Mouse (Mus musculus): ENCODE results near the gene Erfe.

The Erfe gene

GRCm38 (mm10) chr1:91366215-91367108, at the start of gene Erfe:
Erfe (plus strand) TSS chr1:91366430.
- peak; percentile 78 to 79 for DNase-seq

GRCm38 (mm10) chr1:91317656-91318055, 48.6 kb upstream of the Erfe start:
- no peak for DNase-seq

- DNase-seq = peak; percentile 69 to 81
Measured at GRCm38 (mm10) chr1:91321760-91322438, 44.3 kb upstream of the Erfe start, which contains the start of gene Espnl. Espnl (plus strand) TSS chr1:91322075.

GRCm38 (mm10) chr1:91324646-91325045, 41.6 kb upstream of the Erfe start:
- DNase-seq = no peak

GRCm38 (mm10) chr1:91325488-91326042, 40.7 kb upstream of the Erfe start:
- no peak for DNase-seq

GRCm38 (mm10) chr1:91332102-91332501, 34.1 kb upstream of the Erfe start:
- no peak for DNase-seq

GRCm38 (mm10) chr1:91333582-91333981, 32.6 kb upstream of the Erfe start:
- DNase-seq = no peak

- DNase-seq = no peak
Measured at GRCm38 (mm10) chr1:91337355-91337754, 28.9 kb upstream of the Erfe start.

- DNase-seq = peak; percentile 60 to 69
Measured at GRCm38 (mm10) chr1:91344001-91344400, 22.2 kb upstream of the Erfe start.

- peak; percentile 70 to 74 for DNase-seq
Measured at GRCm38 (mm10) chr1:91344921-91345685, 21.1 kb upstream of the Erfe start.

GRCm38 (mm10) chr1:91346892-91347291, 19.3 kb upstream of the Erfe start:
- peak; percentile 80 to 87 for DNase-seq

- no peak for DNase-seq
Measured at GRCm38 (mm10) chr1:91350841-91351240, 15.4 kb upstream of the Erfe start, which contains the start of gene Klhl30. Klhl30 (plus strand) TSS chr1:91351016.

GRCm38 (mm10) chr1:91351249-91351648, 15.0 kb upstream of the Erfe start:
- no peak for DNase-seq

- DNase-seq = no peak
Measured at GRCm38 (mm10) chr1:91352277-91352676, 14.0 kb upstream of the Erfe start.

- DNase-seq = no peak
Measured at GRCm38 (mm10) chr1:91356105-91356504, 10.1 kb upstream of the Erfe start.

- DNase-seq = no peak
Measured at GRCm38 (mm10) chr1:91362113-91362512, 4.1 kb upstream of the Erfe start.

- DNase-seq = no peak
Measured at GRCm38 (mm10) chr1:91364822-91365644, 1.2 kb upstream of the Erfe start.

GRCm38 (mm10) chr1:91365816-91366214, 415 bp upstream of the Erfe start:
- DNase-seq = no peak

- DNase-seq = no peak
Measured at GRCm38 (mm10) chr1:91367295-91367694, 1.1 kb downstream of the Erfe start.

GRCm38 (mm10) chr1:91369408-91369807, 3.2 kb downstream of the Erfe start:
- DNase-seq = no peak

GRCm38 (mm10) chr1:91370055-91370454, 3.8 kb downstream of the Erfe start:
- no peak for DNase-seq

- DNase-seq = no peak
Measured at GRCm38 (mm10) chr1:91373414-91373835, 7.2 kb downstream of the Erfe start.

Measured in cerebellum, postnatal 10 days (tissue).